Mouse (Mus musculus) T-helper 17 cell (primary cell): ENCODE measurements at regions not wholly inside any gene's neighbourhood (a gene's known extent, or its start where the extent isn't known, plus 50 kb on each side); places are given as distances from the start of the nearest gene placed in this dataset.

Experiments used
- in situ Hi-C, 2 experiments: fragments of 300-600 bp; cut with MboI, MseI; formaldehyde crosslinking; loops; 1 replicate in 1 of 2; 2 replicates in 1 of 2; pipeline ENCODE4 v1.15.1; 2025; ENCODE audit warnings: high pct_unique_total_duplicates in 2 of 2

GRCm38 (mm10) chr16:46587056-46587455 is 88.7 kb upstream of the Nectin3 start:
- in situ Hi-C loops: no loop called here

- in situ Hi-C loops: no loop called here
Observed at GRCm38 (mm10) chr16:46584502-46584901, 86.2 kb upstream of the Nectin3 start.

GRCm38 (mm10) chr16:46581115-46581514 is 82.8 kb upstream of the Nectin3 start:
- in situ Hi-C loops: no loop called here

GRCm38 (mm10) chr16:46574221-46574620 is 75.9 kb upstream of the Nectin3 start:
- in situ Hi-C loops: no loop called here

GRCm38 (mm10) chr16:46567446-46567845 is 69.1 kb upstream of the Nectin3 start:
- in situ Hi-C loops: no loop called here

- in situ Hi-C loops: no loop called here
Observed at GRCm38 (mm10) chr16:46566020-46566581, 67.8 kb upstream of the Nectin3 start.

- in situ Hi-C loops: no loop called here
Observed at GRCm38 (mm10) chr16:46557281-46557680, 59.0 kb upstream of the Nectin3 start.

GRCm38 (mm10) chr16:46548207-46548606 is 49.9 kb upstream of the Nectin3 start:
- in situ Hi-C loops: no loop called here
